Mouse (Mus musculus) retina, postnatal 1 day (tissue): ENCODE data around the gene Snx29.
"Not testable (repeated sequence)": the region's sequence is repeated elsewhere in the genome, so short reads cannot be mapped to it uniquely, and the experiment has no call there.

Experiments
- DNase-seq: peaks from one replicate; pipeline ENCODE4 v3.0.0-alpha.2; 2012

Gene Snx29

GRCm38 (mm10) chr16:11414631-11415030, 91.9 kb downstream of the Snx29 start:
- no peak for DNase-seq

- peak; percentile 73 for DNase-seq
Observed at GRCm38 (mm10) chr16:11418183-11418588, 95.5 kb downstream of the Snx29 start.

GRCm38 (mm10) chr16:11420311-11421080, 97.8 kb downstream of the Snx29 start:
- no peak for DNase-seq

DNA sequence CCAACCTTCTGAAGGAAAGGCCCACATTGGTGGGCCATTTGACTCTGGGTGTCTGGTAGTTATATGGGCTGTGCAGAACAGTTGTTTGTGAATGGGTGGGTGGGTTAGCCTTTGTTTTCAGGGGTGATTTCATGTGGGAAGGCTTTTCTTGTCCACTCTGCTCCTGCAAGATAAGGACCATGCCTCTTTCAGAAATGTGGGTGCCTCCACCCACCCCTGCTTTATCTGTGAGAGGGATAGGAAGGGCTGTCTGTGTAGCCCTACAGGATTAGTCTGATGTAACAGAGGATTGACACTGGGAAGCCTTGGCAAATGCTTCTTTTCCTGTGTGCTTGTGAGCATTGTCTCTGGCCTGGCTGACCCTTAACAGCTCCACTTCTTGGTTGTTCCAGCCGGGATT, 99.5 kb downstream of the Snx29 start:
- DNase-seq, result no peak

GRCm38 (mm10) chr16:11422889-11423610, 100.3 kb downstream of the Snx29 start:
- DNase-seq, result no peak

DNA sequence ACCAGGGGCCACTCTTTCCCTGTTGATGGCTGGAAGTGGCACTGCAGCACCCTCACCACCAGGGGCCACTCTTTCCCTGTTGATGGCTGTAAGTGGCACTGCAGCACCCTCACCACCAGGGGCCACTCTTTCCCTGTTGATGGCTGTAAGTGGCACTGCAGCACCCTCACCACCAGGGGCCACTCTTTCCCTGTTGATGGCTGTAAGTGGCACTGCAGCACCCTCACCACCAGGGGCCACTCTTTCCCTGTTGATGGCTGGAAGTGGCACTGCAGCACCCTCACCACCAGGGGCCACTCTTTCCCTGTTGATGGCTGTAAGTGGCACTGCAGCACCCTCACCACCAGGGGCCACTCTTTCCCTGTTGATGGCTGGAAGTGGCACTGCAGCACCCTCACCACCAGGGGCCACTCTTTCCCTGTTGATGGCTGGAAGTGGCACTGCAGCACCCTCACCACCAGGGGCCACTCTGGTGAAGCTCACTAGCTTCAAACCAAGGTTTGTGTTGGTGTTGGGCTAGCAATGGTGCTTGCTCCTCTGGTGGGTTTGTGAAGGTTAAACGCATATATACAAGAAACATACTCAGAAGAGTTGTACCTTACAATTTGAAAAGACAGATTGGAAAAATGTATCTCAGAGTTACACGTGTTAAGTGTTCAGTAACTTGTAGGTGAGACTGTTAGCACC, 101.0 kb downstream of the Snx29 start:
- peak; percentile 49 for DNase-seq

DNA sequence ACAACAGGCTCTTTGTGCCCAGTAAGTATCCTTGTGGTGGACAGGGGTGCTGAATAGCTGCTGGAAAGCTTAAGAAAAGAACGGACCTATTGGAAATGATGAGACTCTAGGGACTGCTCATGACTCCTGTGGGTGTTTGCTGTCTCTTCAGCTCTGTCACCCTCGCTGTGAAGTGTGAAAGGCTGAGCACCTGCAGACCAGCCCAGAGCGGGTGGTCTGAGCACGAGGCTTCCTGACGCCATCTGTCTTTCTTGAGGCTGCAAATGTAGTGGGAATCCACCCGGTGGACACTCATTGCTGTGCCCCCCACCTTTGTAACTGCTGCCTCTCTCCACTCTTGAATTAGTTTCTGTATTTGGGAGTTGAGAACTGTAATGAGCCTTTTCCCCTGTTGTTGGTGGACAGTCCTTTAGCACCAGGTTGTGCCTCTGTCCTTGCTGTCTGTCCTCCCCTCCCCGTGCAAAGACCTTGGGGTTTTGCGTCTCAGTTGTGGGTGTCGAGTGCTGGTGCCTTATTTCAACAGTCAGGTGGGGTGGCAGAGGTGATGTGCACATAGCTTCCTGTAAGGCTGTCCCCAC, 101.9 kb downstream of the Snx29 start:
- no peak for DNase-seq

- peak; percentile 18 for DNase-seq
Observed at GRCm38 (mm10) chr16:11425279-11425678, 102.6 kb downstream of the Snx29 start.

DNA sequence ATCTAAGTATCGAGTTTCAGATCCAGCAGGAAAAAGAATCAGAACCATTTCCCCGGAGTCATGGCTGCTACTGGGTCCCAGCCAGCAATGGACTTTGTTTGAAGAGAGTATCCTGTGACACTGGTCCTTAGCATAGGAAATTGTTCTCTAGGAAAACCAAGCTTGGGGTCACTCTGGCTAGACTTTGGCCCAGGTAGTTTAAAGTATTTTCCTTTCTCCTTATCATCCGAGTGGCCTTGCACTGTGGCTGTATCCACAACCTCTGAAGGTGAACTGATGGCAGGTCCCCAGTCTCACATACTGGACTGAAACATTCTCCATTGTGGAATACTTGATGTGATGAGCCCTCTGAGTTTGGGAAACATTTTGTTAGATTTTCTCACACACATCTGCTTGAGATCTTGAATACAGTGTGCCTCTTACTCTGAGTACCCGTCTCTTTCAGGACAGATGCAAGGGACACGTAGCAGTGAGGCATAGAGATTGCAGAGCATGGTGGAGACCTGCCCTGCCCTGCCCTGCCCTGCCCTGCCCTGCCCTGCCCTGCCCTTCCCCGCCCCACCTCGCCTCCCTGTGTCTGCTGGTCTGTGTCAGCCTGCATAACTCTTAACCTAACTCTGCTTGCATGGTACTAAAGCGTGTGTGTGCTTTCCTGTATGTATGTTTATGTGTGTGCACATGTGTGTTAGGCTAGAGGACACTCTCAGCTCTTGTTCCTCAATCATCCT, 104.3 kb downstream of the Snx29 start:
- DNase-seq, result no peak

DNA sequence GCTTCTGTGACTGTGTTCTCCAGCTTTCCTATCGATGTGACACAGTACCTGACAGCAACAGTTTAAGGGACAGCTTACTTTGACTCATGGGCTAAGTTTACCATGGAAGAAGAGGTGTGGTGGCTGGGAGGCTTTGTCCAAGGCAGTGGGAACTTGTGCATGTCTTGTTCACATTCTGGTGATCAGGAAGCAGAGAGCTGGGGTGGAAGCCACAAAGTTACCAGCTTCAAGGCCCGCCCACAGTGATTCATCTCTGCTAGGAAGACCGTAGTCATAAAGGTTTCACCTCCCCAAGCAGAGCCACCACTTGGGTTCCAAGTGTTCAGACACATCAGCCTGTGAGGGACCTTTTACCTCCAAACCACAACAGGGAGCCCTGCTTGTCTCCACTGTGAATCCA, 107.1 kb downstream of the Snx29 start:
- no peak for DNase-seq

DNA sequence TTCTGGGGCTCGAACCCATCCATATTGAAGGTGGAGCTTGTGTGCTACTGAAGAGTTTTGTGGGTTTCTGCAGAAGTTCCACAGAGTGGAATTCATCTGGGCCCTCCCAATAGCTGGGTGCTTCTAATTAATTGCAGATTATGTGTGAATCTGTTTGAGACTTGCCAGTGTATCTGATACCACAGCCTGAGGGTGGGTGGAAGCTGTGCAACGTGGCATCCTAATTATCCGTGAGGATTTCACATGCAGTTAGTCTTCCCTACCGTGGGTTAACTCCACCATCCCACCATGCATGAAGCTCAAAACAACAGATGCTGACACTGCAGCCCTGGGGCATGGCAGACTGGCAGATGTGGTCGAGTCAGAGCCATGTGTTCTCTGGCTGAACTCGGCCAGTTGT, 107.8 kb downstream of the Snx29 start:
- DNase-seq, result peak; percentile 60

GRCm38 (mm10) chr16:11433779-11434178, 111.1 kb downstream of the Snx29 start:
- DNase-seq, result no peak

DNA sequence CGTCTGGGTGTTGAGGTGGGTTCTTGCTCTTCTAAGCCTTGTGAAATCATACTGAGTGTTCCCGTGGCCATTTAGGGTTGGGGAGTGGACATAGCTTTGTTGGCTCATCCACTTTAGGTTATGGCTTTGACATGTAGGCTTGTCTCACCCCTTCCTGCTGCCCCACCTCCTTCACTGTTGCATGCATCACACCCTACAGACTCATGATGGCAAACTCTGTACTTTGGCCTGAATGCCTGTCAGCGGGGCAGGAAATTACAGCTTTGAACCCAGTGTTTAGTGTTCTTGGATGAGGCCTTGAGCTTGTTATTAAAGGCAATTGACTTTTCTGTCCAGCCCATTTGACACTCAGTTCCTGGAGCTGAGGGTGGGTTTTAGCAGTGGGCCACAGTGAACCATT, 114.9 kb downstream of the Snx29 start:
- DNase-seq, result no peak

DNA sequence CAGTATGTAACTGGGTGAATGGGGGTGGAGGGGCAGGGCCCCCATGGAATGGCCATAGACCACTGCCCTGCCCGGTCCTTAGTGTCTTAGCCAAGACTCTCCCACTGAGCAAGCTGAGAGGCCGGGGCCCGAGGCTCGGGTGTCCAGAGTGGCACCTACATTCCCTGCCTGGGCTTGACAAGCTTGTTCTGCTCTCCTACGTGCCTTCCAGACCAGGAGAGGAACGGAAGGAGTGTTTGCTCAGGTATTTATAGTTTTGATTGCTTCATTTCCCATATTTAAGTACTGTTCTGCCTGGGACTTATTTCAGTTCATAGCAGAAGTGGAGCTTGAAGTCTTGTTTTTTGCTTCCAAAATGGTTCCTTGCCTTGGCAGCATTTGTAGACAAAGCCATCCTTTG, 116.7 kb downstream of the Snx29 start:
- DNase-seq, result no peak

- no peak for DNase-seq
Observed at GRCm38 (mm10) chr16:11441616-11442015, 118.9 kb downstream of the Snx29 start.

- DNase-seq, result no peak
Observed at GRCm38 (mm10) chr16:11442534-11442933, 119.8 kb downstream of the Snx29 start.

GRCm38 (mm10) chr16:11444626-11445025, 121.9 kb downstream of the Snx29 start:
- no peak for DNase-seq

DNA sequence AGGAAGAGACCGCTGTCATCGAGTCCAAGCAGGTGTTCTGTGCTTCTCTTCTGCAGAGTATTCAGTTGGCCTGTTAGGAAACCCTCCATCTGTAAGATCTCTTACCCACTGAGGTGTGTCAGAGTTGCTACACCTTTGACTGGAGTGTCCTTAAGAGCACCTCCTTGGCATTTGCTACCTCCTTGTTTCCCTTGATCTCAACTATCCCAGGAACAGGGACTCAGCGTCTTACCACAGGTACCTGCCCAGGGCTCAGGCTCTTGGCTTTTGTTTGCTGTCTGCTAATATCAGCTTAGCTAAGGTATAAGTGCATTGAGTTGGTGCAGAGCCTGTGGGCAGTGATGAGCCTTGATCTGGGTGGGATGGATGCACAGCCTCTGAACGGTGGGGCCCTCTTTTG, 124.3 kb downstream of the Snx29 start:
- DNase-seq, result no peak

- DNase-seq, result no peak
Observed at GRCm38 (mm10) chr16:11447905-11448304, 125.2 kb downstream of the Snx29 start.

DNA sequence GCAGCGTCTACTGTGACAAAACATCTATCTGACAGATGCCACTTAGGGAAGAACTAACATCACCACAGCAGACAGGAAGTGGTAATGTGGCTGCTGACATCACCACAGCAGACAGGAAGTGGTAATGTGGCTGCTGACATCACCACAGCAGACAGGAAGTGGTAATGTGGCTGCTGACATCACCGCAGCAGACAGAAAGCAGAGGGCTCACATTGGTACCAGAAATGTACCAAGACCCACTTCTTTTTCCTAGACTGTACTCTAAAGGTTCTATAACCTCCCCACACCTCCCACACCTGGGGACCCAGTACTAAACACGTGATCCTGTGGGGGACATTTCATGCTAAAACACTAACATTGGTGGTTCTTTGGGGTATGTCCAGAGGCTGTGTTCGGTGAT, 126.0 kb downstream of the Snx29 start:
- not testable (repeated sequence) for DNase-seq

GRCm38 (mm10) chr16:11449344-11449743, 126.6 kb downstream of the Snx29 start:
- DNase-seq, result no peak

- no peak for DNase-seq
Observed at GRCm38 (mm10) chr16:11450626-11451025, 127.9 kb downstream of the Snx29 start.

- no peak for DNase-seq
Observed at GRCm38 (mm10) chr16:11454871-11455270, 132.2 kb downstream of the Snx29 start.
